Mouse (Mus musculus): ENCODE measurements around the gene Rbm4. TPM values are rescaled to one million over a fixed set of nuclear protein-coding genes. Genes with fewer than 3 reads are reported as not detected.

Gene Rbm4
- total RNA-seq (2021), result 10 to 100 TPM; 41.4 to 48.7 TPM
- long read RNA-seq, experiment 1, transcript Rbm4-206 (4 exons, 2,610 nt), result major isoform, 12 of 28 reads
- long read RNA-seq, experiment 1, transcript Rbm4-204 (4 exons, 1,411 nt), result minor isoform, 5 of 28 reads
- long read RNA-seq, experiment 1, partial matches to known transcripts, result 2 of 28 reads
- long read RNA-seq, experiment 1, other reads (novel, unspliced or antisense), result 2 of 28 reads
- long read RNA-seq, experiment 2, transcript Rbm4-201 (3 exons, 801 nt), result major isoform, 9 of 23 reads
- long read RNA-seq, experiment 2, partial matches to known transcripts, result 1 of 23 reads
- long read RNA-seq, experiment 2, other reads (novel, unspliced or antisense), result 0 of 23 reads

DNA sequence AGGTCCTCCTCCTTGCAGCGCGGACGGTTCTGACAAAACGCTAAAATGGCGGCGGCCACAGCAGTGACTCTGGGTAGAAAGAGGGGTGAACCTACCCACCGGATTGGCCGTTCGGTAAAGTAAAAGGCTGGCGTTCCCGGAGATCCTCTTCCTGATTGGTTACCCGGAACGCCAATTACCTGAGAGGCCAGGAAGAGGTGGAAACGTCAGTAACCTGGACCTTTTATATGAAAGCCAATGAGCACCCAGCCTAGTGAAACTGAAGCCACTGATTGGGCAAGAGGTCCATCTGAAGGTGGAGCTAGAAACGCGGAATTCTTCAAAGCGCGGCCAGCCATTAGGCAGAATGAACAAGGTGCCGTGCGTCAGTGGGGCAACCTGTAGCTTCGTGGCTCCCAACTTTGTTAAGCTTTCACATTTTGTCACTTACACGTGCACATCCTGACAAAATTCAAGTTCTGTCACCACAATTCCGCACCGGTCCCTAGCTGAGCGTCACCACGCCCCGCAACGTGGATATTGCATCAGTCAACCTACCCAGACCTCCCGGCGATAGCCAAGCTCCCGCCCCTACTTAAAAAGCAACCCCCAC lies at the start of gene Rbm4:
Gene Rbm4 (minus strand): TSS at position 71 of the 592 bp plus-strand sequence.
- intact Hi-C loops (cut with DNase I), result loop anchor here (2.0 kb wide), 1 partner anchor 15 kb away; no protein-coding TSS in a partner anchor
- peak; percentile 94 to 97 for DNase-seq

- DNase-seq, result no peak
- intact Hi-C loops (cut with DNase I), result no loop called here
Measured at GRCm38 (mm10) chr19:4842611-4843010, 48.9 kb upstream of the Rbm4 start.

DNA sequence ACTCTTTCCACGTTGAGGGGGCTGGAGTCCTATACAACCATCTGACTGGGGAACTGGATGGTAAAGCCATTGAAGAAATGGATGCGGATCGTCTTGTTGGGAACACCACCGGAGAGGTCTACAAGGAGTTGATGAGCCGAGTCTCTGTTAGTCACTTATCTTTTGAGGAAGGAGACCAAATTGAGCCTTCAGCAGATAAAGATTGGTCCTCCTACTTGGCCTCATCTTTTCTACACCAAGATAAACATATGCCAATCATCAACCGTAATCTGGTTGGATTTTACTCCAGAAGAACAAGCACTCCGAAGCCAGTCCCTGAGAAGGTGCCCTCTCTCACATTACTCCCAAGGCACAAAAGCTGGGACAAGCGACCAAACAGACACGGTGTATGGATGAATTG lies 47.1 kb upstream of the Rbm4 start:
- DNase-seq, result no peak
- intact Hi-C loops (cut with DNase I), result no loop called here

- DNase-seq, result peak; percentile 97 to 98
- intact Hi-C loops (cut with DNase I), result loop anchor here (2.0 kb wide), 1 partner anchor 26 kb away; no protein-coding TSS in a partner anchor
Measured at GRCm38 (mm10) chr19:4839149-4839548, 45.4 kb upstream of the Rbm4 start, which contains the start of the genes Ccs and Ccdc87. TSS of gene Ccs (minus strand) at chr19:4839332. TSS of gene Ccdc87 (plus strand) at chr19:4839366.

DNA sequence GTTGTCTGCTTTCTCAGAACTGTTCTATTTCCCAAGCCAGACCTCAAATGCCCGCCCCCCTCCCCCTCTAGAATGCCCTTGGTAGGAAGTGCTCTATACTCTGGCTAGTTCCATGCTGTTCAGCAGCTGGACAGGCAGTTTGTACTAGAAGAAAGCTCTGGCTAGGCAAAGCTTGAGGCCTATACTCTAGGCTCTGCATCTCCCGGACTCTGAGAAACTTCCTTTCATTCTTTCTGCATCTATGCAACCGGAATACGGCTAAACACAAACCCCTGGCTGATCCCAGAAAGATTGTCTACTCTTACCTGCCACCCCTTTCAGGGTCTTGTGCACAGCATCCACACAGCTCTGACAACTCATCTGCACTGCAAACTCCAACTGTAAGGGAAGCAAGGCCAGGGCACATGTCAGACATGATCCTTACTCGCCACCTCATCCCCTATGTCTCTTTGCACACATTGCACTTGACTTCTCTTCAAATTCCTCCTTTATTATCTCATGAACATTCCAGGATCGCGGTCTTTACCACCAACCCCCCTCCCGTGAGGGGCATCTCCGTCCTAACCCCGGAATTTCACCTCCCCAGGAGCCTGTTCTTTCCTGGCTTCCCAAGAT lies 44.9 kb upstream of the Rbm4 start:
- intact Hi-C loops (cut with DNase I), result loop anchor here (2.0 kb wide), 1 partner anchor 26 kb away; no protein-coding TSS in a partner anchor

GRCm38 (mm10) chr19:4837049-4837448 lies 43.3 kb upstream of the Rbm4 start:
- no peak for DNase-seq
- intact Hi-C loops (cut with DNase I), result no loop called here

More for the DNA sequence above, 44.9 kb upstream of the Rbm4 start:
- no peak for DNase-seq

DNA sequence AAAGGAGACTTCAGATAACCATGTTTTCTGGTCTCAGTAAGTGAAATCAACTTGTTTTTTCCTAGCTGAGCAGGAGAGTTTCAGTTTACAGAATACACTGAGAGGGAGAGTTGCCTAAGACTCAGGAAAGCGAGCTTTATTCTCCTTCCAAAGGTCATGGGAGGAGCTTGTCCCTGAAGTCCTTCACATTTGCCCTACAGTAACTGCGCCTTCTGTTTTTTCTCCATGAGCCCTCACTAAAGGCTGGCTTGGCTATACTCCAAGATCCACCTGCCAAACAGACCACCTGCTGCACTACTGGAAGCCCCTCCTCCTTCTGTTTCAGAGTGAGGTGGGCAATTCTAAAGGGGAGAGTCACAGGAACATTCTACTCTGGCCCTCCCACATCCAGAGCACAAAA lies 42.4 kb upstream of the Rbm4 start:
- no peak for DNase-seq
- intact Hi-C loops (cut with DNase I), result no loop called here

GRCm38 (mm10) chr19:4833977-4834376 lies 40.3 kb upstream of the Rbm4 start:
- intact Hi-C loops (cut with DNase I), result no loop called here

DNA sequence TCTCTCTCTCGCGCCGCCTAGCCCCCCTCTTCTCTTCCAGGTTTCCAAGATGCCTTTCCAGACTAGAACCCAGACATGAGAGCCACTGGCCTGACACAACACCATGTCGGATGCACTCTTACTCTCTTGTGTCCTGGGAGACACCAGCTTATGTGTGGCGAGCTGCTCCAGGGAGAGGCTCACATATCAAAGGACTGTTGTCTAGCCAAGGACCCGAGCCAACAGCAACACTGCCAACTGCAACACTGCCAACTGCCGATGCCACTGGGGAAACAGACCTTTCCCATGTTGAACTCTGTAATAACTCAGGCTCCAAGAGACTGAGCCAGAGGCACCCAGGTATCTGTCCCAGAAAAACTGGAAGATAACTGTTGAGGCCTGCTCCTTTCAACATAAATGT lies 35.5 kb upstream of the Rbm4 start:
- intact Hi-C loops (cut with DNase I), result no loop called here
- DNase-seq, result peak; percentile 62 to 84

More at GRCm38 (mm10) chr19:4833977-4834376, 40.3 kb upstream of the Rbm4 start:
- DNase-seq, result no peak

GRCm38 (mm10) chr19:4828444-4829114 lies 34.9 kb upstream of the Rbm4 start:
- intact Hi-C loops (cut with DNase I), result no loop called here

DNA sequence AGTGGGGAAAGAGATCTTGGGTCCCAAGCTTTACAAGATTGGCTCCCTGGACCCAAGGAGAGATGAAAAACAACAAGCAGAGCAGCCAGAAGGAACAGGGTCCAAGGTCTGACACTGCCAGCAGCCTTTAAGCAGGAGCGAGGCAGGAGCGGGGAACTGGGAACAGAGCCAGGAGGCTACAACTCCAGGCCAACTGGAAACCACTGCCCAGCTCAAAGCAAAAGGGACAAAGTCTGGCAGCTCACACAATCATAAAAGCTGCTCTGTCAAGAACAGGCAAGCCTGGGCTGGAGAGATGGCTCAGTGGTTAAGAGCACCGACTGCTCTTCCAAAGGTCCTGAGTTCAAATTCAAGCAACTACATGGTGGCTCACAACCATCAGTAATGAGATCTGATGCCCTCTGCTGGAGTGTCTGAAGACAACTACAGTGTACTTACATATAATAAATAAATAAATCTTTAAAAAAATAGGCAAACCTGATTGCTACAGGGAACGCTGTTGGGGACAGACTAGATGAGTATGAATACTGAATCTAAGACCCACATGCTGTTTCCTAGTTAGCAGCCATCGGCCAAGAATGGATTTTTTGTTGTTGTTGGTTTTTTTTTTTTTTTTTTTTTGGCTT lies 27.1 kb upstream of the Rbm4 start:
- intact Hi-C loops (cut with DNase I), result no loop called here
- peak; percentile 81 to 83 for DNase-seq

More at GRCm38 (mm10) chr19:4828444-4829114, 34.9 kb upstream of the Rbm4 start:
- DNase-seq, result no peak

GRCm38 (mm10) chr19:4817182-4817835 lies 23.6 kb upstream of the Rbm4 start:
- intact Hi-C loops (cut with DNase I), result no loop called here
- DNase-seq, result no peak

- DNase-seq, result peak in 1 of 2 experiments; percentile 28
Measured at GRCm38 (mm10) chr19:4813015-4813414, 19.3 kb upstream of the Rbm4 start.

DNA sequence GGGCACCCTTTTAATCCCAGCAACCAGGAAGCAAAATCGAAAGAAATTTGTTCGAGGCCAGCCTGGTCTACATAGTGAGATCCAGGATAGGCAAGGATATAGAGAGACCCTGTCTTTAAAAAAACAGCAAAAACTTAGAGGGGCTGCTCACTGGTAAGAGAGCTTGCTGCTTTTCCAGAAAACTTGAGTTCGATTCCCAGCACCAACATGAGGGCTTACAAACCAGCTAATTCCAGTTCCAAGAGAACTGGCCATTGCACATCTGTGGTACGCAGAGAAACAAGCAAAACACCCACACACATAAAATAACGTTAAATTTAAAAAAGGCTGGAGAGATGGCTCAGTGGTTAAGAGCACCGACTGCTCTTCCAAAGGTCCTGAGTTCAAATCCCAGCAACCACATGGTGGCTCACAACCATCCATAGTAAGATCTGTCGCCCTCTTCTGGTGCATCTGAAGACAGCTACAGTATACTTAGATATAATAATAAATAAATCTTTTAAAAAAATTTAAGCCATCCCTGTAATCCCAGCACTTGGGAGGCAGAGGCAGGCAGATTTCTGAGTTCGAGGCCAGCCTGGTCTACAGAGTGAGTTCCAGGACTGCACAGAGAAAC lies 18.7 kb upstream of the Rbm4 start:
- peak in 1 of 2 experiments; percentile 16 for DNase-seq
- intact Hi-C loops (cut with DNase I), result loop anchor here (2.0 kb wide), 2 partner anchors 26 to 58 kb away; partner anchors contain the start of genes Ccdc87 and Ccs

More at GRCm38 (mm10) chr19:4813015-4813414, 19.3 kb upstream of the Rbm4 start:
- intact Hi-C loops (cut with DNase I), result loop anchor here (2.0 kb wide), 2 partner anchors 26 to 58 kb away; partner anchors contain the start of genes Ccdc87 and Ccs

- intact Hi-C loops (cut with DNase I), result loop anchor here (2.0 kb wide), 2 partner anchors 27 to 57 kb away; partner anchors contain the start of genes Ccdc87 and Ccs
- no peak for DNase-seq
Measured at GRCm38 (mm10) chr19:4811909-4812242, 18.2 kb upstream of the Rbm4 start.

DNA sequence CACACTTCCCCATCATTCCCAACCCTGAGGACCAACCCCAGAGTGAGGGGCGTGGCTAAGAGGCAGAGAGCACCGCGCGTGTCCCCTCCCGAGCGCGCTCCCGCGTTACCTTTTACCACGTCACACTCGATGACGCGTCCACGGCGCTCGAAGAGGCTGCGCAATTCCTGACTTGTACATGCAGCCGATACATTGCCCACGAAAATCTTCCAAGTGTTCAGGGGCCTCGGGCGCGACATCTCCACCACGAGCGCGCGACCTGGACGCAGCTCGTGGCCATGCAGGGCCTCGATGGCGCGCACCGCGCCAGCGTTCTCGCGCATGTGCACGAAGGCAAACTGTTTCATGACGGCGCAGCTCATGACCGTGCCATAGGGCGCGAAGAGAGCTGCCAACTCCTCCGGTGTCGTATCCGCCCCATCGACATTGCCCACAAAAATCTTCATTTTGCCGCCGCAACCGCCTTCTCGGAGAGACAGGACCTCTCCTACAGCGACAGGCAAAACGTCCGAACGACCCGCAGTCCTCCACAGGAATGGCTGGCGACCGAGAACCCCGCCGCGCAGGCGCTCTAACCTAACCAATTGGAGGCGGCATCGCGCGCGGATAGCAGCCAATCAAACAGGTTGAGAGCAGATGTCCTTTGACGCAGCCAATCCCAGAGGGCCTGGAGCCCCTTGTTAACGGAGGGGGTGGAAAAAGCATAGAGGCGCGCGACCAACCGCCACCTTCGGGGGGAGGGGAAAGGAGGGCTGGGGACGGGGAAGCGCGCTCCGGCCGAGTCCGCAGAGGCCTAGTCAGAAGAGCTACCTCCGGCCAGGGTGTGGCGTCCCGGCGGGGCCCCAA lies 17.6 kb upstream of the Rbm4 start, which contains the start of the genes Gm21992 and Rbm14:
Gene Gm21992 (minus strand): TSS at position 550 of the 846 bp plus-strand sequence.
Gene Rbm14 (minus strand): TSS at position 572 of the 846 bp plus-strand sequence.
- intact Hi-C loops (cut with DNase I), result no loop called here
- DNase-seq, result peak; percentile 97

- intact Hi-C loops (cut with DNase I), result no loop called here
- no peak for DNase-seq
Measured at GRCm38 (mm10) chr19:4810746-4811062, 17.0 kb upstream of the Rbm4 start.

GRCm38 (mm10) chr19:4810309-4810708 lies 16.6 kb upstream of the Rbm4 start:
- DNase-seq, result no peak
- intact Hi-C loops (cut with DNase I), result no loop called here
